Mouse (Mus musculus) spleen, adult 18-20 months (tissue): ENCODE measurements around the gene Gm48551.

Source experiments
- DNase-seq, 2 experiments: peaks; one replicate each; pipeline ENCODE4 v3.0.0; 2022; ENCODE audit warnings: mixed read lengths in 2 of 2

The Gm48551 gene

GRCm38 (mm10) chr10:81419111-81419928 lies 35.1 kb downstream of the Gm48551 start:
- DNase-seq: peak in 1 of 2 experiments; percentile 3

- peak in 1 of 2 experiments; percentile 7 for DNase-seq
Observed at GRCm38 (mm10) chr10:81420191-81420767, 36.0 kb downstream of the Gm48551 start.

- peak in 1 of 2 experiments; percentile 2 for DNase-seq
Observed at GRCm38 (mm10) chr10:81421041-81421796, 37.0 kb downstream of the Gm48551 start.

- DNase-seq: no peak
Observed at GRCm38 (mm10) chr10:81421797-81422100, 37.5 kb downstream of the Gm48551 start.

- DNase-seq: peak in 1 of 2 experiments; percentile 3
Observed at GRCm38 (mm10) chr10:81422191-81422590, 37.9 kb downstream of the Gm48551 start.

GRCm38 (mm10) chr10:81422661-81423217 lies 38.5 kb downstream of the Gm48551 start:
- no peak for DNase-seq

- DNase-seq: peak in 1 of 2 experiments; percentile 1
Observed at GRCm38 (mm10) chr10:81423476-81424245, 39.4 kb downstream of the Gm48551 start.

GRCm38 (mm10) chr10:81424246-81425051 lies 40.2 kb downstream of the Gm48551 start:
- DNase-seq: peak; percentile 3 to 5

GRCm38 (mm10) chr10:81425236-81425850 lies 41.1 kb downstream of the Gm48551 start:
- DNase-seq: peak; percentile 6 to 10

- peak; percentile 4 for DNase-seq
Observed at GRCm38 (mm10) chr10:81426081-81426671, 41.9 kb downstream of the Gm48551 start.

- DNase-seq: peak; percentile 17 to 39
Observed at GRCm38 (mm10) chr10:81426897-81427296, 42.6 kb downstream of the Gm48551 start.

GRCm38 (mm10) chr10:81427327-81427726 lies 43.1 kb downstream of the Gm48551 start:
- DNase-seq: no peak

GRCm38 (mm10) chr10:81427804-81428506 lies 43.7 kb downstream of the Gm48551 start:
- DNase-seq: peak; percentile 2 to 3

- peak in 1 of 2 experiments; percentile 3 for DNase-seq
Observed at GRCm38 (mm10) chr10:81428507-81428870, 44.2 kb downstream of the Gm48551 start.

GRCm38 (mm10) chr10:81429092-81429491 lies 44.8 kb downstream of the Gm48551 start:
- DNase-seq: peak; percentile 6

GRCm38 (mm10) chr10:81429605-81430061 lies 45.4 kb downstream of the Gm48551 start:
- DNase-seq: peak; percentile 81 to 85

- peak; percentile 73 to 82 for DNase-seq
Observed at GRCm38 (mm10) chr10:81430141-81430830, 46.0 kb downstream of the Gm48551 start.

- peak; percentile 54 to 65 for DNase-seq
Observed at GRCm38 (mm10) chr10:81430831-81431525, 46.7 kb downstream of the Gm48551 start.
